Mouse (Mus musculus): ENCODE results near the gene Agap1. TPM values are rescaled to one million over a fixed set of nuclear protein-coding genes. Genes with fewer than 3 reads are reported as not detected.

Gene Agap1
- total and polyA plus RNA-seq, 3 experiments: 0.01 TPM; not detected in 2

GRCm38 (mm10) chr1:89938884-89939595 lies 484.4 kb downstream of the Agap1 start:
- H3K4me3 ChIP-seq (ENCODE audit: control insufficient read depth in 1 of 2, insufficient read depth in 1 of 2, low read depth in 2 of 2, low read length in 2 of 2): no peak overlapping the region
- H3K9ac ChIP-seq (ENCODE audit: control insufficient read depth, low read depth, low read length, poor library complexity, severe bottlenecking): no peak overlapping the region
- DNase-seq (ENCODE audit: low read depth, low spot score): no peak
- H3K9me3 ChIP-seq (replicated peaks; ENCODE audit: insufficient read depth, low read length): no peaks in the 10 kb centered on the region
- TF ChIP-seq ZKSCAN1 (IDR thresholded peaks at IDR 0.05; ENCODE audit: low read depth, low read length) (no peak), MAFK (IDR thresholded peaks at IDR 0.05; ENCODE audit: borderline replicate concordance, low read depth, low read length) (no peak), USF2 (IDR thresholded peaks at IDR 0.05; ENCODE audit: borderline replicate concordance in 1 of 2, insufficient read depth in 1 of 2, low read depth in 1 of 2, low read length in 2 of 2) (no peak), JUND (IDR thresholded peaks at IDR 0.05; ENCODE audit: low read depth, low read length) (no peak), MYB (IDR thresholded peaks at IDR 0.05; ENCODE audit: low read depth, low read length) (no peak), GATA1 (IDR thresholded peaks at IDR 0.05; ENCODE audit: low read depth, low read length) (no peak), GABPA (IDR thresholded peaks at IDR 0.05; ENCODE audit: low read depth, low read length) (no peak), TCF12 (IDR thresholded peaks at IDR 0.05; ENCODE audit: low read depth, low read length) (no peak), UBTF (IDR thresholded peaks at IDR 0.05; ENCODE audit: borderline replicate concordance, insufficient read depth, low read depth, low read length) (no peak), MYC (IDR thresholded peaks at IDR 0.05; ENCODE audit: low read depth, low read length) (no peak), MEF2A (IDR thresholded peaks at IDR 0.05; ENCODE audit: extremely low read depth, insufficient replicate concordance, low read depth, low read length, poor library complexity, severe bottlenecking) (no peak), MAX (IDR thresholded peaks at IDR 0.05; ENCODE audit: low read length) (no peak), SMC3 (IDR thresholded peaks at IDR 0.05; ENCODE audit: low read depth, low read length) (no peak), POLR2AphosphoS2 (IDR thresholded peaks at IDR 0.05; ENCODE audit: low read length) (no peak)
- H3K27me3 ChIP-seq (ENCODE audit: control insufficient read depth in 1 of 2, insufficient read depth in 2 of 2, low read length in 2 of 2): no peaks in the 10 kb centered on the region
- H3K79me2 ChIP-seq (ENCODE audit: control insufficient read depth, insufficient read depth, low read length, poor library complexity): no peaks in the 10 kb centered on the region
- H3K4me1 ChIP-seq (ENCODE audit: control insufficient read depth in 1 of 2, insufficient read depth in 2 of 2, low read length in 2 of 2): no peaks in the 10 kb centered on the region
- H3K27ac ChIP-seq (ENCODE audit: control insufficient read depth, low read depth, low read length): no peak overlapping the region
- no peaks in the 10 kb centered on the region for H3K36me3 ChIP-seq (ENCODE audit: control insufficient read depth in 1 of 2, insufficient read depth in 2 of 2, low read length in 2 of 2)

GRCm38 (mm10) chr1:89939596-89939960 lies 485.0 kb downstream of the Agap1 start:
- Histone ChIP-seq H3K9me3 (replicated peaks; ENCODE audit: insufficient read depth, low read length) (no peaks in the 10 kb centered on the region), H3K36me3 (ENCODE audit: control insufficient read depth in 1 of 2, insufficient read depth in 2 of 2, low read length in 2 of 2) (no peaks in the 10 kb centered on the region), H3K27ac (ENCODE audit: control insufficient read depth, low read depth, low read length) (no peak overlapping the region), H3K9ac (ENCODE audit: control insufficient read depth, low read depth, low read length, poor library complexity, severe bottlenecking) (no peak overlapping the region), H3K4me3 (ENCODE audit: control insufficient read depth in 1 of 2, insufficient read depth in 1 of 2, low read depth in 2 of 2, low read length in 2 of 2) (no peak overlapping the region), H3K79me2 (ENCODE audit: control insufficient read depth, insufficient read depth, low read length, poor library complexity) (no peaks in the 10 kb centered on the region), H3K4me1 (ENCODE audit: control insufficient read depth in 1 of 2, insufficient read depth in 2 of 2, low read length in 2 of 2) (no peaks in the 10 kb centered on the region), H3K27me3 (ENCODE audit: control insufficient read depth in 1 of 2, insufficient read depth in 2 of 2, low read length in 2 of 2) (no peaks in the 10 kb centered on the region)
- TF ChIP-seq MYB (IDR thresholded peaks at IDR 0.05; ENCODE audit: low read depth, low read length) (no peak), POLR2AphosphoS5 (IDR thresholded peaks at IDR 0.05; ENCODE audit: borderline replicate concordance, low read depth, low read length) (no peak), ZC3H11A (IDR thresholded peaks at IDR 0.05; ENCODE audit: low read depth, low read length) (no peak), NELFE (IDR thresholded peaks at IDR 0.05; ENCODE audit: low read depth, low read length) (no peak), MAX (IDR thresholded peaks at IDR 0.05; ENCODE audit: low read length) (no peak), ETS1 (IDR thresholded peaks at IDR 0.05; ENCODE audit: low read depth, low read length) (no peak), NRF1 (IDR thresholded peaks at IDR 0.05; ENCODE audit: insufficient read depth, low read depth, low read length, poor library complexity, severe bottlenecking) (no peak), RCOR1 (IDR thresholded peaks at IDR 0.05; ENCODE audit: low read depth, low read length) (no peak), CHD2 (IDR thresholded peaks at IDR 0.05; ENCODE audit: low read length) (no peak), TBP (IDR thresholded peaks at IDR 0.05; ENCODE audit: low read depth, low read length) (no peak), JUND (IDR thresholded peaks at IDR 0.05; ENCODE audit: low read depth, low read length) (no peak), EP300 (IDR thresholded peaks at IDR 0.05; ENCODE audit: low read depth in 1 of 2, low read length in 2 of 2) (no peak), POLR2AphosphoS2 (IDR thresholded peaks at IDR 0.05; ENCODE audit: low read length) (no peak)
- DNase-seq (ENCODE audit: low read depth, low spot score): no peak

All from MEL (cell line).